Mouse (Mus musculus): Measurements from ENCODE around the gene Tvp23b.

Tvp23b gene

GRCm38 (mm10) chr11:62879220-62880048 lies at the start of gene Tvp23b:
Tvp23b (plus strand) TSS chr11:62879455.
- DNase-seq (ENCODE audit: low spot score) = peak; percentile 95

- DNase-seq (ENCODE audit: low spot score) = no peak
Measured at GRCm38 (mm10) chr11:62830387-62830786, 48.9 kb upstream of the Tvp23b start.

- DNase-seq (ENCODE audit: low spot score) = no peak
Measured at GRCm38 (mm10) chr11:62831906-62832305, 47.3 kb upstream of the Tvp23b start.

GRCm38 (mm10) chr11:62844562-62844961 lies 34.7 kb upstream of the Tvp23b start:
- DNase-seq (ENCODE audit: low spot score) = no peak

- DNase-seq (ENCODE audit: low spot score) = no peak
Measured at GRCm38 (mm10) chr11:62845730-62846129, 33.5 kb upstream of the Tvp23b start.

GRCm38 (mm10) chr11:62846961-62847654 lies 32.1 kb upstream of the Tvp23b start, which contains the start of gene Fbxw10:
Fbxw10 (plus strand) TSS chr11:62847069.
- peak; percentile 27 for DNase-seq (ENCODE audit: low spot score)

- no peak for DNase-seq (ENCODE audit: low spot score)
Measured at GRCm38 (mm10) chr11:62847655-62848191, 31.5 kb upstream of the Tvp23b start.

GRCm38 (mm10) chr11:62848301-62848700 lies 31.0 kb upstream of the Tvp23b start:
- no peak for DNase-seq (ENCODE audit: low spot score)

GRCm38 (mm10) chr11:62851199-62851598 lies 28.1 kb upstream of the Tvp23b start:
- no peak for DNase-seq (ENCODE audit: low spot score)

GRCm38 (mm10) chr11:62853334-62853733 lies 25.9 kb upstream of the Tvp23b start:
- DNase-seq (ENCODE audit: low spot score) = no peak

GRCm38 (mm10) chr11:62865562-62865961 lies 13.7 kb upstream of the Tvp23b start:
- no peak for DNase-seq (ENCODE audit: low spot score)

- DNase-seq (ENCODE audit: low spot score) = no peak
Measured at GRCm38 (mm10) chr11:62866685-62867084, 12.6 kb upstream of the Tvp23b start.

GRCm38 (mm10) chr11:62869201-62869600 lies 10.1 kb upstream of the Tvp23b start:
- DNase-seq (ENCODE audit: low spot score) = no peak

GRCm38 (mm10) chr11:62869715-62870371 lies 9.4 kb upstream of the Tvp23b start:
- DNase-seq (ENCODE audit: low spot score) = no peak

- no peak for DNase-seq (ENCODE audit: low spot score)
Measured at GRCm38 (mm10) chr11:62873479-62873878, 5.8 kb upstream of the Tvp23b start.

- no peak for DNase-seq (ENCODE audit: low spot score)
Measured at GRCm38 (mm10) chr11:62875696-62876095, 3.6 kb upstream of the Tvp23b start.

- DNase-seq (ENCODE audit: low spot score) = no peak
Measured at GRCm38 (mm10) chr11:62876445-62876844, 2.8 kb upstream of the Tvp23b start.

GRCm38 (mm10) chr11:62877391-62877790 lies 1.9 kb upstream of the Tvp23b start:
- no peak for DNase-seq (ENCODE audit: low spot score)

- DNase-seq (ENCODE audit: low spot score) = no peak
Measured at GRCm38 (mm10) chr11:62878728-62879127, 527 bp upstream of the Tvp23b start.

GRCm38 (mm10) chr11:62883407-62883806 lies 4.2 kb downstream of the Tvp23b start:
- no peak for DNase-seq (ENCODE audit: low spot score)

- DNase-seq (ENCODE audit: low spot score) = no peak
Measured at GRCm38 (mm10) chr11:62885323-62885722, 6.1 kb downstream of the Tvp23b start.

- DNase-seq (ENCODE audit: low spot score) = no peak
Measured at GRCm38 (mm10) chr11:62890796-62891195, 11.5 kb downstream of the Tvp23b start.
